Mouse (Mus musculus): ENCODE measurements at regions not wholly inside any gene's neighbourhood (a gene's known extent, or its start where the extent isn't known, plus 50 kb on each side); places are given as distances from the start of the nearest gene placed in this dataset.
A peak's percentile ranks its signal among the peaks of the same experiment; 100 is the strongest.

DNA sequence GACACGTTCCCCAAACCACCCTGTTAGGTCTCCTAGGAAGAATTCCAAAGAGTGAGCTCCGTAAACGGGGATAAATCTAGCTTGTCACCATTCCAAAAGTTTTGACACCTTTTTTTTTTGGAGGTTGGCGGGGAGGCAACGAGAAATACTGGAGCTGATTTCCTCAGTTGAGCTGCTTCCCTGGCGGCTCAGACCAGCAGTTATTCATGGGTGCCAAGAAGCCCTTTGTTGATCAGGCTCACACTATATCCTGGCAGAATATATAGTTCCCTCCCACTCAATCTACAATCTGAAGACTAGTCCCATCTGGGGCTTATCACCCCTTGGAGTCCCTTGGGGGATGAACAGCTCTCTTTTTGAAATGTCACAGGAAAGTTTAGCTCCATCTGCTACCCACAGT, 77.5 kb upstream of the Tiam2 start:
- 28% methylated on average over 6 of the region's 6 CpGs for WGBS
- Histone ChIP-seq H3K4me1 (ENCODE audit: control insufficient read depth, insufficient read depth, insufficient read length, low read length) (peaks cover 65% of the 10 kb centered on the region), H3K27ac (ENCODE audit: insufficient read depth, low read depth, low read length) (peak overlapping the region; percentile 44), H3K4me3 (ENCODE audit: low read depth, low read length) (no peak overlapping the region), H3K36me3 (ENCODE audit: control insufficient read depth, insufficient read depth, low read length) (no peaks in the 10 kb centered on the region), H3K27me3 (ENCODE audit: control insufficient read depth, insufficient read depth, low read length) (no peaks in the 10 kb centered on the region)
- TF ChIP-seq POLR2A (IDR thresholded peaks at IDR 0.05; ENCODE audit: low read depth, low read length) (no peak), CTCF (IDR thresholded peaks at IDR 0.05; ENCODE audit: extremely low read depth, insufficient read length, insufficient replicate concordance, low read depth, low read length) (no peak)

DNA sequence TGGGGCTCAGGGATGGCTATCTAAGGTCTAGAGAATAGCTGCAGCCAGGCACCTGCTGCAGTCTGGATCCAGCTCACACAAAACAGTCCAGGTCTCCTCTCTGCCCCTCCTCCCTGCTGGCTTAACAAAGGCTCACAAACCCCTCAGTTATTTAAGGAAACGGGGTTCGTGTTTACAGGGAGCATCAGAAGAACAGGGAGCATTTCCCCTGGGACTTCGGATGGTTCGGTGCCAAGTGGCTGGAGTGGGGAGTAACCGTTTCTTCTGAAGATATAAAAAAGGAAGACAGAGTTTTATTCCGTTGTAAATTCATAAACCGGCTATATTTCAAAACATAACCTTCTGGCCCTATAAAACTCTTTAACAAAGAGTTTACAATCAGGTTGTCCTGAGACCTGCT, 77.1 kb upstream of the Tiam2 start:
- Histone ChIP-seq H3K4me1 (ENCODE audit: control insufficient read depth, insufficient read depth, insufficient read length, low read length) (peaks cover 63% of the 10 kb centered on the region), H3K27me3 (ENCODE audit: control insufficient read depth, insufficient read depth, low read length) (no peaks in the 10 kb centered on the region), H3K36me3 (ENCODE audit: control insufficient read depth, insufficient read depth, low read length) (no peaks in the 10 kb centered on the region), H3K4me3 (ENCODE audit: low read depth, low read length) (no peak overlapping the region), H3K27ac (ENCODE audit: insufficient read depth, low read depth, low read length) (peak overlapping the region; percentile 63)
- WGBS: 26% methylated on average over 7 of the region's 7 CpGs
- no peak for TF ChIP-seq CTCF (IDR thresholded peaks at IDR 0.05; ENCODE audit: extremely low read depth, insufficient read length, insufficient replicate concordance, low read depth, low read length)
- TF ChIP-seq POLR2A (IDR thresholded peaks at IDR 0.05; ENCODE audit: low read depth, low read length): no peak

DNA sequence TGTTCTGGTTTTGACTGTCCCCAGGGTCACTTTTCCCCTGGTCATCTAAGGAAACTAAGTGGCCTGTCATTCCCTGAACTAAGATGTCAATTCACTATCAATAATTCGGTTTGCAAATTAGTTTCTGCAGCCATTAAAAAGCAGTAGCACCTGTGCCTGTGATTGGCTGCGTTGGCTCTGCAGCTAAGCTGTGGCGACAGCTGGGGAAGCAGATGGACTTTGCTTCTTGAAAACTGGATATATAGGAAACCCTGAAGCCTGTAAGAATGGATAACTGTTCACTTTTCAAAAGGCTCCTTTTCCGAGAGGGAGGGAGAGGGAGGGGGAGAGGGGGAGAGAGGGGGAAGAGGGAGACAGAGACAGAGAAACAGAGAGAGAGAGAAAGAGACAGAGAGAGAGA, 75.2 kb upstream of the Tiam2 start:
- H3K27ac ChIP-seq (ENCODE audit: insufficient read depth, low read depth, low read length): no peak overlapping the region
- H3K4me3 ChIP-seq (ENCODE audit: low read depth, low read length): no peak overlapping the region
- H3K4me1 ChIP-seq (ENCODE audit: control insufficient read depth, insufficient read depth, insufficient read length, low read length): peaks cover 50% of the 10 kb centered on the region
- TF ChIP-seq POLR2A (IDR thresholded peaks at IDR 0.05; ENCODE audit: low read depth, low read length): no peak
- no peak for TF ChIP-seq CTCF (IDR thresholded peaks at IDR 0.05; ENCODE audit: extremely low read depth, insufficient read length, insufficient replicate concordance, low read depth, low read length)
- H3K36me3 ChIP-seq (ENCODE audit: control insufficient read depth, insufficient read depth, low read length): no peaks in the 10 kb centered on the region
- H3K27me3 ChIP-seq (ENCODE audit: control insufficient read depth, insufficient read depth, low read length): no peaks in the 10 kb centered on the region
- 38% methylated on average over 4 of the region's 4 CpGs for WGBS

DNA sequence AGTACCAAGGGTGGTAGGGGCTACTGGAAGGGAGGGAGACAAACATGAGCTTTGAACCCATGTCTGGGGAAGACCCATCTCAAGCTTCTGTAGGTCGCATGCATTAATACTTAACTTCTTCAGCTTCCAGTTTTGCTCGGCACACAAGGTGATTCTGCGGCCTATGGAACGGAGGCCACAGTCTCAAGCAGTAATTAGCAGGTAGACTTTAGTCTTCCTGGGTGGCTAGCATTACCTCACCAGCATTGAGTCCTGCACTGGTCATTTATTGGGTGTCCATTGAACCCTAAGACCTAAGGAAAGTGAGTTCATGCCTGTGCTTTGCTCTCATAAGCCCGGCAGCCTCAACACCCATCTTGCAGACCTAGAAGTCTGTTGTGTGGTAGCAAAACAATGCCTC, 74.4 kb upstream of the Tiam2 start:
- Histone ChIP-seq H3K4me3 (ENCODE audit: low read depth, low read length) (no peak overlapping the region), H3K36me3 (ENCODE audit: control insufficient read depth, insufficient read depth, low read length) (no peaks in the 10 kb centered on the region), H3K4me1 (ENCODE audit: control insufficient read depth, insufficient read depth, insufficient read length, low read length) (peaks cover 43% of the 10 kb centered on the region), H3K27ac (ENCODE audit: insufficient read depth, low read depth, low read length) (peak overlapping the region; percentile 88), H3K27me3 (ENCODE audit: control insufficient read depth, insufficient read depth, low read length) (no peaks in the 10 kb centered on the region)
- TF ChIP-seq CTCF (IDR thresholded peaks at IDR 0.05; ENCODE audit: extremely low read depth, insufficient read length, insufficient replicate concordance, low read depth, low read length): no peak
- no peak for TF ChIP-seq POLR2A (IDR thresholded peaks at IDR 0.05; ENCODE audit: low read depth, low read length)
- 48% methylated on average over 5 of the region's 5 CpGs for WGBS

DNA sequence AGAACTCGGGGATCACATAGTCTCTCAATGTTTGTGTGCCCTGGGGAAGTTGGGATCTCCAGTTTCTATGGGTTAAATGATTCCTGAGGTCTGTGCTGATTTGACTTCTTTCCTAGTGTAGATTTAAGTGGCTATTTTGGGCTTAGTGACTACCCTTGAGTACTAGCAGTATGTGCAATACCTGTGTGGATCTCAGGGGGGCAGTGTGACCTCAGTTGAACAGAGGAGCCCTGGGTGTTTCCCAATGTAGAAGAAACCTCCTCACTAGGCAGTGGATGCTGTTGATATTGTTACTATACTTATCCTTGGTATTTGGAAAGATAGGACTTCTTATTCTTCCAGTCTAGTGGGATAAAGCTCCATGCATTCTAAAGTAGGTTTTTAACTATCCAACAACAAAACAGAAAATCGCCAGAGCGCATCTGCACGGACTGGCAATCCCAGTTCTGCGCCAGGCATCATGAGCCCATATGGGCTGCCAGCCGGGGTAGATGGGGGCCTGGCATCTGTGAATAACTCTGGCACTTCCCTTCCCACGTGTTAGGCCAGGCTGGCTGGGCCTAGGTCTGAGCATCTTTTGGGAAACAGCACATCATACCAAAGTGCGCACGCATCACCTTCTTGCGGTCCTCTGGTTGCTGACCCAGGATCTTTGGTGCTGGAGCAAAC, 72.7 kb upstream of the Tiam2 start:
- no peak overlapping the region for H3K4me3 ChIP-seq (ENCODE audit: low read depth, low read length)
- no peak overlapping the region for H3K27ac ChIP-seq (ENCODE audit: insufficient read depth, low read depth, low read length)
- peaks cover 33% of the 10 kb centered on the region for H3K4me1 ChIP-seq (ENCODE audit: control insufficient read depth, insufficient read depth, insufficient read length, low read length)
- TF ChIP-seq CTCF (IDR thresholded peaks at IDR 0.05; ENCODE audit: extremely low read depth, insufficient read length, insufficient replicate concordance, low read depth, low read length) (no peak), POLR2A (IDR thresholded peaks at IDR 0.05; ENCODE audit: low read depth, low read length) (no peak)
- WGBS: 93% methylated on average over 10 of the region's 10 CpGs
- peaks cover 2% of the 10 kb centered on the region; the same call in 1 of the 2 replicates for H3K36me3 ChIP-seq (ENCODE audit: control insufficient read depth, insufficient read depth, low read length)
- H3K27me3 ChIP-seq (ENCODE audit: control insufficient read depth, insufficient read depth, low read length): no peaks in the 10 kb centered on the region

DNA sequence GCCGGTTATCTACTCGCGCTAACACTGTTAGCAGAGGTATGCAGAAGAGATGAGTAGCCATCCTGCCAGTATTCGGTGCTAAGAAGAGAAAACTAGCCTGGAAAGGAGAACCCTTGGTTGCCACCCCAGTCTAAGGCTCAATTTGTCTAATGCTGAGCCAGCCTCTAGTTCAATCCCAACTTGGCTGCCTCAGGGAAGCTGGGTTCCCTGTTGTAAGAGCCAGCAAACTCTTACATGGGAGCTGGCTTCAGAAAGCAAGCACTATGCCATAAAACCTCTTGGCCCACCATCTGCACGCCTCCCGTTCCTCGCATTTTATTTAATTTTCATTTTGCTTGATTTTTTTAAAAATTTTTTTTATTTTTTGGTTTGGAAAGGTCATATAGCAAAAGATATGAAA, 69.6 kb upstream of the Tiam2 start:
- H3K4me1 ChIP-seq (ENCODE audit: control insufficient read depth, insufficient read depth, insufficient read length, low read length): peaks cover 9% of the 10 kb centered on the region; the same call in 1 of the 2 replicates
- H3K27me3 ChIP-seq (ENCODE audit: control insufficient read depth, insufficient read depth, low read length): no peaks in the 10 kb centered on the region
- TF ChIP-seq POLR2A (IDR thresholded peaks at IDR 0.05; ENCODE audit: low read depth, low read length): no peak
- no peak for TF ChIP-seq CTCF (IDR thresholded peaks at IDR 0.05; ENCODE audit: extremely low read depth, insufficient read length, insufficient replicate concordance, low read depth, low read length)
- WGBS: 93% methylated on average over 7 of the region's 7 CpGs
- H3K4me3 ChIP-seq (ENCODE audit: low read depth, low read length): no peak overlapping the region
- no peak overlapping the region for H3K27ac ChIP-seq (ENCODE audit: insufficient read depth, low read depth, low read length)
- peaks cover 2% of the 10 kb centered on the region; the same call in 1 of the 2 replicates for H3K36me3 ChIP-seq (ENCODE audit: control insufficient read depth, insufficient read depth, low read length)

DNA sequence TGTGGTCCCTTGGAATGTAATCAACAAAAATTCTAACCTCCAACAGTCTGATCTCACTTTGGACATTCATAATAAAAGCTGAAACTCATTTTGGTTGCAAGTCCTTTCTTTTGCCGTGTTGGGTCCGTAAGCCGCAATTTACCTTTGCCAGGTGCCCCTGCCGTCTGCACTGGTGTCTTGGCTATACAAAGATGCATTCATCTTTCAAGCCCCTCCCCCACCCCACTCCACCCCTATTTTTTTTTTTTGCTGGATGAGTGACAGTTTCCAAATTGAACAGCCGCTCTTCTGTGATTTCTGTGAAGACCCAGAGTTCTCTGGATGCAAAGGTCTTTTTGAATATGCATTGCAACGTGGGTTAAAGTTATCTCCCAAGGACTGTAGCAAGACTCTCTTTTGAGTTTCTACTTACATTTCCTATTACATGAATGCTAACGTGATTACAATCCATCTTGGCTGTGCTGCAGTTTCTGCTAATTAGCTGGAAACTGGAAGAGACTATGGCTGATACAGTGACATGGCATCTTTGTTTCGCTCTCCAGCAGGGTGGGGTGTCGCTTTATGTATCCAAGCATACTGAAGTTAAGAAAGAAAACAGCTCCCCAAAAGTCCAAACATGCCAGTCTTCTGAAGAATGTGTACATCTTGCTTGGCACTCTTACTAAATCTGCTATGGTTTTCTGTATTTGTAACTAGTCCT, 67.4 kb upstream of the Tiam2 start:
- Histone ChIP-seq H3K4me3 (ENCODE audit: low read depth, low read length) (no peak overlapping the region), H3K27ac (ENCODE audit: insufficient read depth, low read depth, low read length) (no peak overlapping the region), H3K27me3 (ENCODE audit: control insufficient read depth, insufficient read depth, low read length) (no peaks in the 10 kb centered on the region), H3K4me1 (ENCODE audit: control insufficient read depth, insufficient read depth, insufficient read length, low read length) (no peaks in the 10 kb centered on the region), H3K36me3 (ENCODE audit: control insufficient read depth, insufficient read depth, low read length) (peaks cover 2% of the 10 kb centered on the region; the same call in 1 of the 2 replicates)
- TF ChIP-seq CTCF (IDR thresholded peaks at IDR 0.05; ENCODE audit: extremely low read depth, insufficient read length, insufficient replicate concordance, low read depth, low read length): no peak
- no peak for TF ChIP-seq POLR2A (IDR thresholded peaks at IDR 0.05; ENCODE audit: low read depth, low read length)
- 88% methylated on average over 9 of the region's 9 CpGs for WGBS

Data from small intestine, adult 2 months (tissue).